Mouse (Mus musculus): ENCODE results near the gene Mvd. TPM values are rescaled to one million over a fixed set of nuclear protein-coding genes. Genes with fewer than 3 reads are reported as not detected.

Gene Mvd
- polyA plus RNA-seq, 1 experiment from 2014 or later, result 24.3 TPM

DNA sequence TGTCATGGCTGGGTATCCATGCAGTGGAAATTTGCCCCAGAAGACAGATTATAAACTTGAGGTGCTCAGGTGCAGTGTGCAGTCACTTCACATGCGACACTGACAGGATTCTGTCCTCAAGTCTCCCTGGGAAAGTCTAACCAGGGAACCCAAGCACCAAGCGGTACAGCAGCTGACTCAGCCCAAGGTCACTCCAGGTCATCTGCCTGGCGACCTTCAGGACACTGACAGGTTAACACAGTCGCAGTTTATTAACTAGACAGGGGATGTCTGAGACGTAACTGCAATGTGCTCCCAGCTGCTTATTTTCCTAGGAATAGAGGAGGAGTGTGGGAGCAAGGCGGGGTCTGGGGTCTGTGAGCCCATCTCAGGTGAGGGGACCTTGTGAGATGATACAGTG, 26.2 kb upstream of the Mvd start:
- peaks cover 29% of the 10 kb centered on the region; the same call in 1 of the 2 replicates for H3K36me3 ChIP-seq (replicated peaks)
- no peak overlapping the region for H3K4me3 ChIP-seq (replicated peaks)
- WGBS (ENCODE audit: insufficient replicate concordance), result 69% methylated on average over 6 of the region's 6 CpGs
- H3K27ac ChIP-seq (replicated peaks), result no peak overlapping the region
- H3K4me1 ChIP-seq (replicated peaks), result peaks cover 41% of the 10 kb centered on the region
- no peaks in the 10 kb centered on the region for H3K27me3 ChIP-seq
- no peak for ATAC-seq (ENCODE audit: insufficient read depth)
- H3K9ac ChIP-seq, result no peak overlapping the region
- H3K4me2 ChIP-seq, result no peak overlapping the region
- no peaks in the 10 kb centered on the region for H3K9me3 ChIP-seq (replicated peaks)

DNA sequence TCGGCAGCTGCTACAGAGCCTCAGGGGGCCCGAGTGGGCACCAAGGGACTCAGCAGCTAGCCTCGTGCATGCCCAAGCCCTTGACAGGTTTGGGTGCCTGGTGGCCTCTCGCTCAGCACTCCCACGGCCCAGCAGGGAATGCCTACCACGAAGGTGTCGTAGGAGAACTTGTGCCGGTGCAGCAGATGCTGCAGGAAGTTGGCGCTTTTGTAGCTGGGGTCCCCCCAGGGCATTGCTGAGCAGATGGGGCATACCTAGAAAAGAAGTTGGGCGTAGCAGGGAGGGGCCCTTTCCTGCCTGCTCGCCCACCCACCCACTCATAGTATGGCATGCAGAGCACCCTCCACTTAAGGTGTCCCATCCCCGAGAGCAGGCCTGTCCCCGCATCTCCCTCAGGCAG, 24.6 kb upstream of the Mvd start:
- H3K4me2 ChIP-seq, result no peak overlapping the region
- H3K9me3 ChIP-seq (replicated peaks), result no peaks in the 10 kb centered on the region
- 76% methylated on average over 13 of the region's 13 CpGs for WGBS (ENCODE audit: insufficient replicate concordance)
- no peak overlapping the region for H3K27ac ChIP-seq (replicated peaks)
- H3K4me3 ChIP-seq (replicated peaks), result no peak overlapping the region
- ATAC-seq (ENCODE audit: insufficient read depth), result no peak
- peaks cover 42% of the 10 kb centered on the region for H3K4me1 ChIP-seq (replicated peaks)
- H3K36me3 ChIP-seq (replicated peaks), result peaks cover 21% of the 10 kb centered on the region; the same call in 1 of the 2 replicates
- no peak overlapping the region for H3K9ac ChIP-seq
- peaks cover 4% of the 10 kb centered on the region; the same call in 1 of the 2 replicates for H3K27me3 ChIP-seq

DNA sequence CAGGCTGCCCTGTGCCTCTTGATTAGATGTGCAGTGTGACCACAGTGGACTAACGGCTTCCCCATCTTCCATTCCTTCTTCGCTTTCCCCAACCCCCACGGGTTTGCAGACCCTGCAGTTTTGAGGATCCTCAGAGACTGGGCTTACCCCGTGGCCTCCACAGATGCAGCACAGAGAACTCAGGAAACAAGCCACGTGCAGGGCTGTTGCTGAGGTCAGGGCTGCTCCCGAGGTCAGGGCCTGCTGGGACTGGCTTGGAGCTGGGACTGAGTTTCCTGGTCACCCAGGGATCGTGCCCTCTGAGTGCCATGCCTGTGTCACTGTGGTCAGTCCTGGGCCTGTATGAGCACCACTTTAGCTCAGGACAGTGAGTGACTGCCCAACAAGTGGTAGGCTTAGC, 21.8 kb upstream of the Mvd start:
- Histone ChIP-seq H3K27me3 (peaks cover 32% of the 10 kb centered on the region), H3K9ac (no peak overlapping the region), H3K36me3 (replicated peaks) (peaks cover 21% of the 10 kb centered on the region; the same call in 1 of the 2 replicates), H3K4me3 (replicated peaks) (no peak overlapping the region), H3K9me3 (replicated peaks) (no peaks in the 10 kb centered on the region), H3K27ac (replicated peaks) (no peak overlapping the region), H3K4me1 (replicated peaks) (peaks cover 59% of the 10 kb centered on the region), H3K4me2 (no peak overlapping the region)
- no peak for ATAC-seq (ENCODE audit: insufficient read depth)
- 19% methylated on average over 7 of the region's 7 CpGs for WGBS (ENCODE audit: insufficient replicate concordance)

DNA sequence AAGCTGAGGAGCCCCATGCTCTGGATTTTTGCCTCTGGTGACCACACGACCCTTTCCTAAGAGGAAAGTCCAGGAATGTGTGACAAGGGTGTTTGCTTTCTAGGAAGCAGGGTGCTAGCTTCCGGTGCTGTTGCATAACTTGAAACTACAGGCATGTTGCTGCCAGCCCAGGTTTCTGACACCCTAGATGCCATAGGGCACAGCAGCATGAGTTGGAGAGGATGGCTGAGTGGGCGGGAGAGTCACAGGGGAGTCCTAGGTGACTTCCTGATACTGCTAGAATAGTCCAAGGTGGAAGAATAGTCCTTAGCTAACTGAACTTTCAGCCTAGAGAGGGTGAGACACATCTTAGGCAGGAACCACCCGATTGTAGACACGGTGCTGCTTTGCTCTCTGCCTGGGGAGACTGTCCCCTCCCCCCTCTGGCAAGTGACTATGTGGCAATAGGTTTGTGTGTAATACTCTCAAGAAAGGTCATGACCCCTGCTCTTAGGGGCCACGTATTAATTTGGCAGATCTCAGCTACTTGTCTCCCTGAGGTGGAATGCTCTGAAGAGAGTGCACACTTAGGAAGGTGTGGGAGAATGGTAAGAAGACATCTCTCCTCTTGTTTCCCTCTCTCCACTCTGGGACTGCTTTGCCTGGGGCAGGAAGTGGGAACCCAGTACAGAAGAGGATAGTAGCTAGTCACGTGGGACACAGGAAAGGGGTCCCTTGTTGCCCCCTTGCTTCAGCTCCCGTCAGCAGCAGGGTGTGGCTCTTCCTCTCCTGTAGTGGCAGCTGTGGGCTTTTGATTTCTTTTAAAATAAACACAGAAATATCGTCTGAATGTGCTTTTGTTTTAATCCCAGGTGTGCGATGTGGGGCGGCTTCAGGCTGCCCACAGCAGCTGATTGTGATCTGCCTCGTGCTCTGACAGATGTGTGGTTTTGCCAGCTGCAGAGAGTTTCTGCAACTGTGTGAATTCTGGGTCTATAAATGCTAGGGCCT, 20.7 kb upstream of the Mvd start:
- peaks cover 58% of the 10 kb centered on the region for H3K4me1 ChIP-seq (replicated peaks)
- WGBS (ENCODE audit: insufficient replicate concordance), result 11% methylated on average over 12 of the region's 12 CpGs
- H3K27me3 ChIP-seq, result peaks cover 42% of the 10 kb centered on the region
- H3K9ac ChIP-seq, result no peak overlapping the region
- ATAC-seq (ENCODE audit: insufficient read depth), result no peak
- H3K4me3 ChIP-seq (replicated peaks), result no peak overlapping the region
- peak overlapping the region; percentile 23 for H3K4me2 ChIP-seq
- peaks cover 21% of the 10 kb centered on the region; the same call in 1 of the 2 replicates for H3K36me3 ChIP-seq (replicated peaks)
- no peaks in the 10 kb centered on the region for H3K9me3 ChIP-seq (replicated peaks)
- peak overlapping the region; percentile 34 for H3K27ac ChIP-seq (replicated peaks)

DNA sequence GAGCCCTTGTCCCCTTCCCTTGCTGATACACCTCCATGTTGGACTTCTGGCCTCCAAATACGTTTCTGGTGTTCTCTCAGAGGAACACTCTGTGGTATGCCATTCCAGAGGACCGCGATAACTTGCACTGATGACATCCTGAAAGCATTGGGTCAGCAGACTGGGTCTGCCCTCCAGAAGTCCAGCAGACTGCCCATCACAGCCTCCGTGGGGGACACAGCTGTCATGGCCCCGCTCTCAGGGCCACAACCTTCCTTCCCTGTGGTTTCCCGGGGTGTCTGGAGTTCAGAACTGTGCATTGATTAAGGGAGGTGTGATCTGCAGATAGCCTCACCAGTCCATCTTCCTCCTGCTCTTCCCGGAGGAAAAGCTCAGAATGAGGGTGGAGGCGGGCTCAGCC, 19.3 kb upstream of the Mvd start:
- H3K36me3 ChIP-seq (replicated peaks), result peaks cover 8% of the 10 kb centered on the region; the same call in 1 of the 2 replicates
- peaks cover 57% of the 10 kb centered on the region for H3K27me3 ChIP-seq
- no peak for ATAC-seq (ENCODE audit: insufficient read depth)
- no peak overlapping the region for H3K27ac ChIP-seq (replicated peaks)
- H3K4me3 ChIP-seq (replicated peaks), result no peak overlapping the region
- H3K9ac ChIP-seq, result no peak overlapping the region
- 51% methylated on average over 8 of the region's 8 CpGs for WGBS (ENCODE audit: insufficient replicate concordance)
- no peak overlapping the region for H3K4me2 ChIP-seq
- peaks cover 58% of the 10 kb centered on the region for H3K4me1 ChIP-seq (replicated peaks)
- no peaks in the 10 kb centered on the region for H3K9me3 ChIP-seq (replicated peaks)

DNA sequence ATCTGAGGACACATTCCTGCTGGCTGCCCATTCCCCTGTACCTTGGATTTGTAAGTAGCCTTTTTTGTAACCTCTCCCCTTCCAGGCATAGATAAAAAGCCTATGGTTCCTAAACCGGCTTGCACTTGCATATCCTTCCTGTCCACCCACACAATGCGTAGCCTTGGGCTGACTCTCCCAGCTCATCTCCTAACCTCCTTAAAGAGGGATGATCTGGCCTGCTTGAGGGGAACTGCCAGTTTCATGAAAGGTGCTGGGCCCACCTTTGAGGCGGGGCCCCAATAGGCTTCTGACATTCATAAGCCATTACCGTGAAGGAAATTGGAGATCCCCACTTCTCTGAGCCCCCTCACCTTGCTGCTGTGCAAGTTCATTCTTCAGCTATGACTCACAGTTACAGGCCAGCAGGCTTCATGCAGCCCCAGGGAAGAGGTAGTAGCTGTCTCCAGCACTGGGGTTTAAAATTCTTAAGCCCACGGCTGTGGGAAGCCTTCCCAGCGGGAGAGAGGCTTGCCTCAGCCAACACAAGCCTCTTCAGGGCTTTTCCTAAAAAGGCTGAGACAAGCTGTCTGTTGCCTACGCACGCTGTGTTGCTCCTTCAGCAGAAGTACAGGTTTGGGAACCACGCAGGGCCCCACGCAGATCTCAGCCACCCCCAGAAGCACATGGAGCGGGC, 18.4 kb upstream of the Mvd start:
- no peak for ATAC-seq (ENCODE audit: insufficient read depth)
- no peak overlapping the region for H3K9ac ChIP-seq
- H3K4me2 ChIP-seq, result no peak overlapping the region
- H3K9me3 ChIP-seq (replicated peaks), result no peaks in the 10 kb centered on the region
- 55% methylated on average over 11 of the region's 11 CpGs for WGBS (ENCODE audit: insufficient replicate concordance)
- H3K4me1 ChIP-seq (replicated peaks), result peaks cover 58% of the 10 kb centered on the region
- no peak overlapping the region for H3K4me3 ChIP-seq (replicated peaks)
- peaks cover 64% of the 10 kb centered on the region for H3K27me3 ChIP-seq
- H3K36me3 ChIP-seq (replicated peaks), result 0 out of 2 replicates have a peak, but pooled peaks cover under 1% of the 10 kb centered on the region
- no peak overlapping the region for H3K27ac ChIP-seq (replicated peaks)

DNA sequence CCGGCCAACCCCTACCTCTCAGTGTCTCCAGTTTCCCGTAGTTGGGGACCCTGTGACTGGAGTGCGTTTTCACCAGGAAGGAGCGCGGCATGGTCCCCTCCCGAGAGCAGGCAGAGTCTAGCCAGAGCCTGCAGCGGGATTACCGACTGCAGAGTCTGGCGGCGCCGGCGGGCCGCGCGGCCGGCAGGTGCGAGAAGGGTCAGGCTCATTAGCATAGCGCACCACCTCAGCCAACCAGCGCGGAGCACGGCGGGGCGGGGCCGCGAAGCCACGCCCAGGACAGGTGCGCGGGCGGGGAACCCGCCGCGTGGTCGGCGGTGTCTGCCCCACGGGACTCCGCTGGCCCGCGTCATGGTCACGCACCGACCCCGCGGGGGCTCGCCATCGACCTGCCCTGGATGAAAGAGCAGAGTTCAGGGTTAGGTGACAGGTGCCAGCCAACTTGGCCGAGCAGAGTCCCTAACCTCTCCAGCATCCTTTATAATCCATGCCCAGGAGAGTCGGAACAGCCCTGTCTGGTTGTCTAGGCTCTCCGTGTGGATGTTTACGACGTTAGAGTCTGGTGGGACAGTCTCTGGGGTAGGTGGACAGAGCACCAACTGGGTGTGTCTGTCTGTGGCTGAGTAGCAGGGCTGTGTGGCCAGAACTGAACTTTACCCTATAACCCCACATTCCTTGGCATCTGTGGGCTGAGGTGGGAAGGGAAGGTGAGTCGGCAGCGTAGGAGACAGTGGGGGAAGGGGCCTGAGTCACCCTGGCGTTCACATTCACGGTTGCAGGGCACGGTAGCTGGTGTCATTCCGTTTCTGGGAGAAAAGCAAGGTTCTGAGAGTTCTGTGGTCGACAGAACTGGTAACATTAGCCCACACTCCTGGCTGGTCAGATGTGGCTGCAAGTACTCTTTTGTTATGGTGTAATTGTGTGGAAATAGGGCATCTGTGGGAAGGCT, 17.6 kb upstream of the Mvd start, which contains the start of gene Snai3:
Gene Snai3, minus strand, starts transcription at position 210 of the 949 bp plus-strand sequence.
- Histone ChIP-seq H3K4me3 (replicated peaks) (peak within 1 kb of the TSS; percentile 32), H3K9me3 (replicated peaks) (no peaks in the 10 kb centered on the region), H3K9ac (0 out of 2 replicates have a peak within 1 kb of the TSS, but pooled peaks have one; percentile 5), H3K27ac (replicated peaks) (no peak within 1 kb of the TSS), H3K36me3 (replicated peaks) (no peaks in the 10 kb centered on the region), H3K27me3 (peaks cover 73% of the 10 kb centered on the region), H3K4me2 (peak within 1 kb of the TSS; percentile 64), H3K4me1 (replicated peaks) (peaks cover 58% of the 10 kb centered on the region)
- peak; percentile 52 for ATAC-seq (ENCODE audit: insufficient read depth)
- WGBS (ENCODE audit: insufficient replicate concordance), result 4% methylated on average over 56 of the region's 56 CpGs

DNA sequence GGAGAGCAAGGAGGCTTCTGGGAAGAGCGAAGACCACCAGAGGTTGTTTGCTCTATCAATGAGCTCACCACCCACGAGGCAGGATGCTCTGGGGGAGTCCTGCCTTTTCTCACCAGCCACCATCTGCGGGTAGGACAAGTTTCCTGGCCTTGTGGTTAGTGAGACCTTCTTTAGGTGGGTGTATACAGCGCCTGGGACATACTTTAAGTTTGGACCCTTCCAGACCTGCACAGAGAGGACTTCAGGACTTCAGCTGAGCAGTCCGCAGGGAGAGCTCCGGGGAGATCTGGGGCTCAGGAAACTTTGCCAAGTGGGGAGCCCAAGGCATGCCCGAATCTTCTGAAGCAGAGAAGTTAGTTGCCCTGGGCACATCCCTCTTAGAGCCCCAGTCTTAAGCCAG, 16.8 kb upstream of the Mvd start:
- peak overlapping the region; percentile 64 for H3K4me2 ChIP-seq
- H3K27ac ChIP-seq (replicated peaks), result no peak overlapping the region
- H3K9me3 ChIP-seq (replicated peaks), result no peaks in the 10 kb centered on the region
- peaks cover 54% of the 10 kb centered on the region for H3K4me1 ChIP-seq (replicated peaks)
- ATAC-seq (ENCODE audit: insufficient read depth), result no peak
- peak overlapping the region; percentile 32 for H3K4me3 ChIP-seq (replicated peaks)
- 0 out of 2 replicates have a peak overlapping the region, but pooled peaks have one; percentile 5 for H3K9ac ChIP-seq
- H3K27me3 ChIP-seq, result peaks cover 78% of the 10 kb centered on the region
- 15% methylated on average over 7 of the region's 7 CpGs for WGBS (ENCODE audit: insufficient replicate concordance)
- H3K36me3 ChIP-seq (replicated peaks), result no peaks in the 10 kb centered on the region

DNA sequence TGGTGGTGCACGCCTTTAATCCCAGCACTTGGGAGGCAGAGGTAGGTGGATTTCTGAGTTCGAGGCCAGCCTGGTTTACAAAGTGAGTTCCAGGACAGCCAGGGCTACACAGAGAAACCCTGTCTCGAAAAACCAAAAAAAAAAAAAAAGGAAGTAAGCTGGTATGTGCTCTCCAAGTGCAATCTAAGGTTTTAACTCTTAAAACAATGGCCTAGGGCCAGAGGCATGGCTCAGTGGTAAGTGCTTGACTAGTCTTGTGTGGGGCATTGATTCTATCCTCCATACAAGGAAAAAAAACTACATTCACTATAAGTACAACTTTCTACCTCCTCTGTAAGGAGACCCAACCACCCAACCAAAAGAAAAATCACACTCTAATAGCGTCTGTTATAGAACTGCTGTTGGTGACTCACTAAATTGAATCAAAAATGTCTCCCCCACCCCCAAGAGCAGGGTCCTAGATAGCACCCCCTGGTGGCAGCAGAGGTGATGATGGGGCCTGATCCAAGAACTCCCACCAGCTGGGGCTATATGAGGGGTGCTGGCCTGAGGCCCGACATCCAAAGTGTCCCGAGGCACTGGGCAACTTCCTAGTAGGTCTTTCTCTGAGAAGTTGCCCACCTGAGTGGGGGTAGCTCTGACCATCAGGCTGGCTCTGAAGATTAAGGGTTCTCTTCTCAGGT, 16.1 kb upstream of the Mvd start:
- Histone ChIP-seq H3K36me3 (replicated peaks) (no peaks in the 10 kb centered on the region), H3K4me1 (replicated peaks) (peaks cover 54% of the 10 kb centered on the region), H3K4me2 (no peak overlapping the region; the same call in 1 of the 2 replicates), H3K4me3 (replicated peaks) (no peak overlapping the region), H3K9ac (no peak overlapping the region), H3K27me3 (peaks cover 82% of the 10 kb centered on the region), H3K9me3 (replicated peaks) (no peaks in the 10 kb centered on the region), H3K27ac (replicated peaks) (no peak overlapping the region)
- 42% methylated on average over 6 of the region's 6 CpGs for WGBS (ENCODE audit: insufficient replicate concordance)
- ATAC-seq (ENCODE audit: insufficient read depth), result no peak

DNA sequence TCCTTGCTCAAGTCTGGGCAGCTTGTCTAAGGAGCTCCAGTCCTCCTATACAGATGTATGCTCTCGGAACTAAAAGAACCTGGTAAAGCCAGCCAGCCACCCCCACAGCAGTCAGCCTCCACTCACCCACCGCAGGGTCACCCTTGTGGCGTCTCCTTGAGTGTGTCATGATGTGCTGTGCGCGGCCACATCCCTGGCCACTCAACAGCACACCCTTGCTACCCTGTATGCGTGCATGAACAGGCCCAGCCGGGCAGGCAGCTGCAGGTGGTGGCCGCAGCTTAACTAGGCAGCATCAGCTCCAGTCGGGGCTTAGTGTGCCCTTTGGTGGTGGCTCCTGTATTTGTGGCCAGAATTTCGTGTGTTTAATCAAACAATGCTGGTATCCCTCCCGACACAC, 13.9 kb upstream of the Mvd start:
- Histone ChIP-seq H3K36me3 (replicated peaks) (no peaks in the 10 kb centered on the region), H3K4me3 (replicated peaks) (no peak overlapping the region), H3K9me3 (replicated peaks) (no peaks in the 10 kb centered on the region), H3K9ac (no peak overlapping the region), H3K4me2 (no peak overlapping the region), H3K4me1 (replicated peaks) (peaks cover 44% of the 10 kb centered on the region), H3K27me3 (peaks cover 72% of the 10 kb centered on the region), H3K27ac (replicated peaks) (no peak overlapping the region)
- WGBS (ENCODE audit: insufficient replicate concordance), result 63% methylated on average over 11 of the region's 11 CpGs
- no peak for ATAC-seq (ENCODE audit: insufficient read depth)
